Mouse (Mus musculus) spleen, adult 2 months (tissue): ENCODE measurements around the gene Sct.

Experiments used
- CTCF ChIP-seq: fragments of 200-500 bp; IDR thresholded peaks from 2 replicates; pipeline ENCODE4 v1.5.1; 2011; ENCODE audit warnings: mild to moderate bottlenecking, inconsistent platforms; ENCODE audit not compliant: insufficient read depth, insufficient read length, insufficient replicate concordance; ENCODE audit errors: extremely low read depth
- POLR2A ChIP-seq: fragments of 200-500 bp; IDR thresholded peaks from 2 replicates; pipeline ENCODE4 v1.6.1; 2011; ENCODE audit warnings: low read depth, low read length, inconsistent platforms

- TF ChIP-seq CTCF = no peak
- TF ChIP-seq POLR2A = no peak
These were observed 23.9 kb upstream of the Sct start for GRCm38 (mm10) chr7:141302702-141303268.
